Mouse (Mus musculus) brain, embryonic 14.5 days (tissue): ENCODE measurements at regions not wholly inside any gene's neighbourhood (a gene's known extent, or its start where the extent isn't known, plus 50 kb on each side); places are given as distances from the start of the nearest gene placed in this dataset.
A peak's percentile ranks its signal among the peaks of the same experiment; 100 is the strongest.

Experiments used
- DNase-seq: peaks from one replicate; pipeline ENCODE4 v3.0.0-alpha.2; 2011; ENCODE audit warnings: low read depth
- CTCF ChIP-seq: fragments of 200-500 bp; IDR thresholded peaks from 2 replicates; pipeline ENCODE4 v1.5.1; 2012; ENCODE audit warnings: inconsistent platforms, mild to moderate bottlenecking, moderate library complexity, borderline replicate concordance; ENCODE audit not compliant: insufficient read depth, insufficient read length; ENCODE audit errors: extremely low read depth
- POLR2A ChIP-seq: fragments of 200-500 bp; IDR thresholded peaks from 2 replicates; pipeline ENCODE4 v1.6.1; 2012; ENCODE audit warnings: mild to moderate bottlenecking, inconsistent platforms, borderline replicate concordance; ENCODE audit not compliant: poor library complexity, insufficient read depth, insufficient read length, severe bottlenecking; ENCODE audit errors: extremely low read depth

DNA sequence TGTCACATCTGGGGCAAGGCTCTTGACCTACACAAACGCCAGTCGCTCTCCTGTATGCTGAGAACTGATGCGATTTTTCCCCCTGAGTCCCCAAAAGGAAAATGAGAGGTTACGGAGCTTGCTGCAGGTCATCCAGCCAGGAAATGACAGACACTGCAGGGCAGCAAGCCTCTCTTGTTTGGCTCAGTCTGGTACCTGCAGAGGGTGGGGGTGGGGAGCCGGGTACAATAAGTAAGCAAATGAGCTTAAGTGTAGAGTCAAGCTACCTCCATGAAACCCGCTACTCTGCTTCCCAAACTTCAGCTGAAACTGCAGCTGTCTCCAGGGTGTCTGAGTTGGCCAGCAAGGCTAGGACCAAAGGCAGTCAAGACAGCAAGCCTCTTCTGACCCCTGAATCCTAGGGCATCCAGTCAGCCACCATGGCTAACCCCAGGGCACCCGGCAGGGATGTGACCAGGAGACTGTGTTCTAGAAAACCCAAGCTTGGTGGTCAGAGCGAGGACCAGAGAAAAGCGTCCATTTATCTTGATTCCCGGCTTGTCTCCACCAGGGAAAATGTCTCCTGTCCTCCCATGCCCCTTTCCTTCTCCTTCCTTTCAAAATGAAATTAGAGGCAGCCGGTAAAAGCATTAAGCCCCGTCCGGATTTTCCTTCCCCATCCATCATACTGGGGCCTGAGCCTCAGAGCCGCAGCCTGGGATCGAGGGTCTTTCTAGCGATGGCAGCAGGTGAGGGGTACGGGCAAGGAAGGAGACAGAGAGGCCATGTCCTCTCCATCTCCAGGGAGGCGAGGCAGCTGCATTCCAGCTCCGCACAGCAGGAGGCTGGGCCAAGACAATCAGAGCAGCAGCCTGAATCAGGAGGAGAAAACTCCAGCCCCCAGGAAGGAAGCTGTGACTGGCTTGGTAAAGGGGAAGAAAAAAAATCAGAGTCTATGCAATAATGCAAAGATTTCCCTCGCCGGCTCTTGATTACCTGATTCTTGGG, 100.2 kb upstream of the Rpl38 start:
- peak; percentile 39 for DNase-seq
- TF ChIP-seq CTCF (no peak), POLR2A (no peak)

DNA sequence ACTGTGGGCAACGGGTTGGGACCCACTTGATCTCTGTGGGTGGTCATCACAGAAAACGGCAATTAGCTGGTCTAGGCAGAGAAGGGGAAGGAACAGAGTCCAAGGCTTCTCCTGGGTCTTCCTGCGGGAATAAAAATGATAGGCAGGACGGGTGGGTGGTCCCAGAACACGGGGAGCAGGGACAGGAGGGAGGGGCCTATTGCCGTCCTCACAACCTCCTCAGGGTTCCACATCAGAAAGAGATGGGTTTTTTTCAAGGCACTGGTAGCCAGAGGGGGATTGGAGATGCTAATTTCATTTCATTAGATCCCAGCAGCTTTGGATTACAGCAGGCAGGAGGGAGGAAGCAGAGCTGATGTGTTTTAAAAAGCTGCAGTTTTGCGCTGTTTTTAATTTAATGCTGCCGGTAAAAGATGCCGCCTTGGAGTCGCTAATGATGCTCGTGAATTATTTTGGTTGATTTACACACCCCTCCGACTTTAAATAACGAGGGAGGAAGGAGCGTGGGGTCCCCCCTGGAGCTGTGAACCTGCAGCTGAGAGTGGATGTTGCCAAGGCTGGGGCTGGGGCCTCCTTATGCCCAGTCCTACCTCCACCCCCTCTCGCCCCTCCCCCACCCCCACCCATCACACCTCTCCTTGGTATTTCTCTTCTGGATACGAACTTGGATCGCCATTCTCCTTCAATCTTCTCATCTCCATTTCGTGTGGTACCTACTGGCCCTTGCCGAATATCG, 101.1 kb upstream of the Rpl38 start:
- TF ChIP-seq CTCF (no peak), POLR2A (no peak)
- peak; percentile 71 for DNase-seq

DNA sequence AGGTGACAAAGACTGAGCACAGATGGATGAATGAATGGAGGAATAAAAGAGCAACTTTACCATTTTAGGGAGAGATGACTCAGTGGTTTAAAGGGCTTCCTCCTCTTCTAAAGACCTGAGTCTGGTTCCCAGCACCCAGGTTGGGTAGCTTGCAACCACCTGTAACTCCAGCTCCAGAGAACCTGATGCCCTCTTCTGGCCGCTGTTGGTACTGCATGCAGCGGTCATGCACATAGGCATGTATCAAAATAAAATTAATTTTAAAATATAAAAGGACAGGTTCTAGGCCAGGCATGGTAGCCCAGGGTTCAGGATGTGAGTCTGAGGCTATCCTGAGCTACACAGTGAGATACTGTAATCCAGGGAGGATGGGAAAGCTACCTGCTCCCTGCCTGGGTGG, 103.4 kb upstream of the Rpl38 start:
- peak; percentile 49; the same call in 1 of the 2 replicates for TF ChIP-seq CTCF
- no peak for TF ChIP-seq POLR2A
- DNase-seq, result no peak

DNA sequence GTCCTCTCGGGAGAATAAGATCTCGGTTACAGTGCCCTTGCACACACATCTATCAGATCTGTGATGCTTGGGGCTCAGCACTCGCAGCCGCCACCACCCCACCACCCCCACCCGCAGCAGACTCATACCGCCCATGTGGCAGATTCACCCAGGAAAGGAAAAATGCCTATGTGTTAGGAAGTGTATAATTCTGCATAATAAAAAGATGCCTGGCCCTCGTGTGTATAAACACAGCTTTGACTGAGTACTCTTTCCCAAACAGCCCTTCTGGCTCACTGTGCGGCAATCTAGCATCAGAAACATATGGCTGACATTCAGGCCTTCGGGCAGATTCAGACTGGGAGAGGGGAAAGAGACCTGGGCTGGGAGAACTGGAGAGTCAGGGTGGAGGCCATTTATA, 105.2 kb upstream of the Rpl38 start:
- peak; percentile 39 for DNase-seq
- TF ChIP-seq CTCF, result no peak
- TF ChIP-seq POLR2A, result no peak

DNA sequence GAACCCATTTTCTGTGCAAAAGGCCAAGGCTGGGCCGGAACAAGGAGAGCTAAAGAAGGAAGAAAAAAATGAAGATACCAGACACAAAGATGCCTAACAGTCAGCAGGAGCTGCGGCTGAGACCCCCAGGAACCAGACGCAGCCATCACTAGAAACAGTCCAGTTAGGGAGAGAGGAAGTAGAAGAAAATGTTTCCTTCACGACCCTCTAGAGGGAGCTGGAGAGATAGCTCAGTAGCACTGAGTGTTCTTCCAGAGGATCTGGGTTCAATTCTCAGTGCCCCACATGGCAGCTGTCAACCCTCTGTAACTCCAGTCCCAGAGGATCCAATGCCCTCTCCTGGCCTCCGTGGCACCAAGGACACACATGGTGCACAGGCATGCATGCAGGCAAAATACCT, 113.7 kb upstream of the Rpl38 start:
- no peak for DNase-seq

DNA sequence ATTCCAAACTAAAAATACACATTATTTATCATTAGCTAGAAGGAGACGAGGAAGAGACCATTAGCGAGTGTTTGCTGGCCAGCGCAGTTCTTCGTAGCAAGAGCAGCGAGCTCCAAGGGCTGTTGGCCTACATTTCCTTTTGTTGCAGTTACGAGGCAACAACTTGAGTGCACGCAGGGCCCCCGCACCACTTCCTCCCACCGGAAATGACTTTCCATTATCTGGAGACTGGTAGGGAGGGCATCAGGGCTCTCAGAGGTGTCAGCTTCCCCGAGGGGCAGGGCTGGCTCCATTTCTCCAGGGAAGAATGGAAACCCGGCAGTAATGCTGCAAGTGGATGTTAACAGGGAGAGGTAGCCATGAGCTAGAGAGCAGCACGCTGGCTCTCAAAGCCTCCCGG, 114.3 kb upstream of the Rpl38 start:
- TF ChIP-seq POLR2A (no peak), CTCF (no peak)
- peak; percentile 43 for DNase-seq

More for the DNA sequence above, 113.7 kb upstream of the Rpl38 start:
- TF ChIP-seq CTCF (no peak; the same call in 1 of the 2 replicates), POLR2A (no peak)

DNA sequence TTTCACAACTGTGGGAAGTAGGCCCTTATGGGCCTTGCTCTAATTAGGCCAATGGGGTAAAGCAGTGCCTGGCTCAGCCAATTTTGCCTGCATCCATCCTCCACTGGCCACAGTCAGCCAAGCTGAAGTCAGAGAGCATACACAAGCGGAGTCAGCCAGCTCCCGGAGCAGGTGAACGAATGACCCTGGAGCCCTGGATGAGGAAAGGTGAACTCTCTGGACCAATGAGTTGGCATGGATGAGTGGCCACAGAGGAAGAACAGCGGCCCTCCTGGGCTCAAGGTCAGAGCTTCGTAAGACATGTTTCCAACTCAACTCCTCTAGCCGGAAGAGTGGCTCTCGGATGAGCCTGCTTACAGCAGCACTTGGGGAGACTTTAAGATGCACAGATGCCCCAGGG, 116.1 kb upstream of the Rpl38 start:
- TF ChIP-seq POLR2A (no peak), CTCF (no peak)

DNA sequence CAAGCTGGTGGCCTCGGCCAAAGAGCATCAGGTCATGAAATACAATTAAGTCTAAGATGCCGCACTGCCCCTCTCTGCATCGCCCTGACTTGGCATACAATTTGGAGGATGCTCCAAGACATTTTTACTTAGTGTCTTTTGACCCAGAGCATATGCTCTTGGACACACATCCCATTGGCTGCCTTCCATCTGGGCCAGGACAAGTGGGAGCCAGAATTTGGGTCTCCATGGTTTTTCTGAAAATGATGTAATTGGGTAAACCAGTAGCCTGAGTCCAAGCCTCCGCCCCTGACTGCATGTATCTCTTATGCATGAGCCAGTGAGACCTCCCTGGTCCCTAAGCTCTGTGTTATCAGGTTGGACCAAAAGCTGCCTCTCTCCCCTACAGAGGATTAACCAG, 117.1 kb upstream of the Rpl38 start:
- no peak for DNase-seq
- TF ChIP-seq CTCF (no peak), POLR2A (no peak)

More for the DNA sequence above, 116.1 kb upstream of the Rpl38 start:
- DNase-seq, result no peak

DNA sequence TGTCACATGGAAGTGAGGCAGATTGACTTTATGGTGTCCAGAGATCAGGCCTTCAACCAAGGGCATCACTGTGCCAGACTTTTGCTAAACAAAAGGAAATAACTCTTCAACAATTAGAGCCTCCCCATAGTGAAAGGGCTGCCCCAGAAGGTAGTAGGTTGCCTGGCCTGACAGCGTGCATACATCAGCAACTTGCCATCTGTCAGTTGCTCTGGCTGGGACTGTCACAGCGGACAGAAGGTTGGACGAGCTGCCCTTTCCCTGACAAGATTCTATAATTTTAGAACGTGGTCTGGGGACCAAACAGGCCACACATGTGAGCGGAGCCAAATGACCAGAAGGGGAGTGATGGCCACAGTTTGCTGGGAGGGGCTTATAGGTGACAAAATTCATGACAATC, 119.7 kb upstream of the Rpl38 start:
- no peak for DNase-seq
- TF ChIP-seq CTCF (no peak), POLR2A (no peak)

DNA sequence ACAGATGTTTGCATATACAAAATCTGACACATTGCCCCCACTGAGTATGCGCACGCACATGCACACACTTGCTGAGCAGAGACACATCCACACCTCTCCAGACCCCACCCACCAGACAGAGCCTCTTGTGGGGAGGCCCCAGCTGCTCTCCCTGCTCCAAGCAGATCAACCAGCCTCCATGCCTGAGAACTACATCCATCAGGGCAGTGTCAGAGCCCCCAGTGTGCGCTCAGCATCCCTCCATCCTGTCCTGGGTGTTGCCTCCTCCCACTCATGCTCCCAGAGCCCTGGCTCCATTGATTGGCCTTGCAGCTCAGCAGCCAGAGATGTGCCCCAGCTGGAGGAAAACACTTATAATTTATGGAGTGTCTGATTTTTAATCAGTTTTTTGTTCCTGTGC, 124.1 kb upstream of the Rpl38 start:
- DNase-seq, result peak; percentile 54
- TF ChIP-seq CTCF, result no peak
- TF ChIP-seq POLR2A, result no peak

DNA sequence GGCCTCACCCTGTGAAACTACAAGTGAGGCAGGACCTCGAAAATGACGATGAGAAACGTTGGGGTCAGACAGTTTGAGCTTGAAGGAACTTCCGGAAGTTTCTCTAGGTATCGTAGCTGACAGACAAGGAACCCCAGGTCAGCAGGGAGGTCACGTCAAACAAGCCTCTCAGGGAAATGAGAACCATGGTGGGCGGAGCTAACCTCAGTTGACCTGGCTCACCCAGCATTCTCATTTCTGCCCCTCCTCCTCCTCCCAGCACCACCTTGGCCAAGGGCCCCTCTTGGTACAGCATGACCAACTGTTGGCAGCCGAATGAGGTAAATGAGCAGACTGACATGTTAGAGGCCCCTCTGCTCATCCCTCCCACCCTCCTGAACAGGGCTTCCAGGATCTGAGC, 126.2 kb upstream of the Rpl38 start:
- TF ChIP-seq CTCF (no peak), POLR2A (no peak)
- no peak for DNase-seq
